Mouse (Mus musculus) liver, postnatal 0 days (tissue): Measurements from ENCODE around the gene Ntsr1. TPM values are rescaled to one million over a fixed set of nuclear protein-coding genes. Genes with fewer than 3 reads are reported as not detected.

Source experiments
- ATAC-seq: fragments of 200-750 bp; cut with Nextera tagmentation; 2 replicates; pipeline ENCODE4 v1.8.0; 2017; ENCODE audit warnings: mild to moderate bottlenecking, moderate library complexity
- DNase-seq: peaks from one replicate; pipeline ENCODE4 v3.0.0-alpha.2; 2016
- H3K27ac ChIP-seq: fragments of 300-500 bp; sonication (generic); 2 replicates; pipeline ENCODE4 v1.5.1; 2014; ENCODE audit warnings: antibody characterized with exemption, moderate library complexity, mild to moderate bottlenecking, low read depth
- H3K27me3 ChIP-seq: fragments of 300-500 bp; sonication (generic); 2 replicates; pipeline ENCODE4 v1.6.1; 2014; ENCODE audit warnings: low read length, control low read depth, mixed read lengths; ENCODE audit not compliant: insufficient read depth
- H3K36me3 ChIP-seq: fragments of 300-500 bp; sonication (generic); replicated peaks from 2 replicates; pipeline ENCODE4 v1.6.1; 2014; ENCODE audit warnings: mild to moderate bottlenecking, control low read depth, low read length, moderate library complexity, mixed read lengths; ENCODE audit not compliant: insufficient read depth
- H3K4me1 ChIP-seq: fragments of 300-500 bp; sonication (generic); 2 replicates; pipeline ENCODE4 v1.6.1; 2014; ENCODE audit warnings: antibody characterized with exemption, mild to moderate bottlenecking, control low read depth; ENCODE audit not compliant: insufficient read depth
- H3K4me2 ChIP-seq: fragments of 300-500 bp; sonication (generic); 2 replicates; pipeline ENCODE4 v1.6.1; 2014; ENCODE audit warnings: low read depth, mild to moderate bottlenecking, low read length, moderate library complexity, mixed read lengths
- H3K4me3 ChIP-seq: fragments of 300-500 bp; sonication (generic); 2 replicates; pipeline ENCODE4 v1.5.1; 2014; ENCODE audit warnings: low read depth, low read length
- H3K9ac ChIP-seq: fragments of 300-500 bp; sonication (generic); replicated peaks from 2 replicates; pipeline ENCODE4 v1.6.1; 2014; ENCODE audit warnings: mild to moderate bottlenecking, moderate library complexity
- H3K9me3 ChIP-seq: fragments of 300-500 bp; sonication (generic); 2 replicates; pipeline ENCODE4 v1.6.1; 2016; ENCODE audit warnings: mild to moderate bottlenecking, control low read depth, low read length, mixed read lengths
- CTCF ChIP-seq: sonication (generic); IDR thresholded peaks from 2 replicates; pipeline ENCODE4 v1.5.1; 2016; ENCODE audit warnings: antibody characterized with exemption, low read depth
- EP300 ChIP-seq: IDR thresholded peaks from 2 replicates; pipeline ENCODE4 v1.6.1; 2016; ENCODE audit warnings: antibody characterized with exemption, low read depth, mild to moderate bottlenecking
- WGBS: fragments of 180-500 bp; shearing (Covaris S2); extraction: QIAGEN DNeasy Blood & Tissue Kit; methylation state at CpG from one replicate; pipeline ENCODE4 v1.1.7; 2014; ENCODE audit not compliant: insufficient replicate concordance; 5-methylcytosine and 5-hydroxymethylcytosine counted together
- polyA plus RNA-seq: library from polyadenylated mRNA; unstranded; fragments of >200 nt; fragmentation: Nextera tagmentation; extraction: Ambion mirVana; gene quantifications from 2 replicates; pipeline ENCODE4 v1.2.1, GENCODE M21; 2015

Ntsr1 gene
- polyA plus RNA-seq, 1 experiment from 2014 or later: not detected

DNA sequence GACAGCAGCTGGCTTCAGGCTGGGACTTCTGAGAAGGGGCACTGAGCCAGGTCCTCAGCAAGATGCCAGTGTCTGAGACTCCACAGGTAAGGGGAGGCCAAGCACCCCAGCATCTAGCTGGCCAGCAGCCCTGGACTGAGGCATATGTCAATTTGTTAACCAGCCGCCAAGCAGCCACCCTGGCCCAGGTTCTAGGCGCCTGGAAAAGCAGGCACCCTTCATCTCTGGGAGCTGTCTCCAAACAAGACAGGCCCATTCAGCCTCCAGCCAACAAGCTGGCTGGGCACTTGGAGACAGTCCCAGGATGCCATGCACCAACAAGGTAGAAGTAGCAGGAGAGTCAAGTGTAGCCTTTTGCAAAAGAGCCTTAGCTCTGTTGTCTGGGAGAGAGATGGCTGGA is 43.9 kb downstream of the Ntsr1 start:
- H3K36me3 ChIP-seq: no peaks in the 10 kb centered on the region
- DNase-seq: no peak
- H3K4me2 ChIP-seq: no peak overlapping the region
- no peak overlapping the region for H3K9ac ChIP-seq
- no peak for TF ChIP-seq EP300
- TF ChIP-seq CTCF: no peak
- no peak overlapping the region for H3K4me3 ChIP-seq
- ATAC-seq: no peak
- WGBS: 71% methylated on average over 2 of the region's 2 CpGs
- H3K9me3 ChIP-seq: no peaks in the 10 kb centered on the region
- H3K27ac ChIP-seq: no peak overlapping the region
- H3K27me3 ChIP-seq: no peaks in the 10 kb centered on the region
- no peaks in the 10 kb centered on the region for H3K4me1 ChIP-seq

GRCm38 (mm10) chr2:180545046-180545445 is 45.3 kb downstream of the Ntsr1 start:
- Histone ChIP-seq H3K27me3 (no peaks in the 10 kb centered on the region), H3K27ac (no peak overlapping the region), H3K36me3 (no peaks in the 10 kb centered on the region), H3K9me3 (no peaks in the 10 kb centered on the region), H3K4me3 (no peak overlapping the region), H3K4me1 (no peaks in the 10 kb centered on the region), H3K9ac (no peak overlapping the region), H3K4me2 (no peak overlapping the region)
- ATAC-seq (no peak), DNase-seq (no peak)
- TF ChIP-seq EP300: no peak
- no peak for TF ChIP-seq CTCF
- 68% methylated on average over 18 of the region's 18 CpGs for WGBS

- Histone ChIP-seq H3K4me3 (no peak overlapping the region), H3K27ac (no peak overlapping the region), H3K27me3 (no peaks in the 10 kb centered on the region), H3K9me3 (no peaks in the 10 kb centered on the region), H3K4me2 (no peak overlapping the region), H3K36me3 (no peaks in the 10 kb centered on the region), H3K9ac (no peak overlapping the region), H3K4me1 (no peaks in the 10 kb centered on the region)
- DNase-seq (no peak), ATAC-seq (no peak)
- TF ChIP-seq EP300 (no peak), CTCF (no peak)
- WGBS: 41% methylated on average over 8 of the region's 8 CpGs
These were observed 47.8 kb downstream of the Ntsr1 start for GRCm38 (mm10) chr2:180547384-180548106.

- no peaks in the 10 kb centered on the region for H3K9me3 ChIP-seq
- no peak overlapping the region for H3K4me3 ChIP-seq
- WGBS: 79% methylated on average over 3 of the region's 3 CpGs
- H3K27ac ChIP-seq: no peak overlapping the region
- H3K27me3 ChIP-seq: no peaks in the 10 kb centered on the region
- no peak for TF ChIP-seq EP300
- no peak for TF ChIP-seq CTCF
- no peak for DNase-seq
- no peak overlapping the region for H3K9ac ChIP-seq
- ATAC-seq: no peak
- no peak overlapping the region for H3K4me2 ChIP-seq
- H3K36me3 ChIP-seq: no peaks in the 10 kb centered on the region
- H3K4me1 ChIP-seq: no peaks in the 10 kb centered on the region
These were observed 52.6 kb downstream of the Ntsr1 start for GRCm38 (mm10) chr2:180552340-180552739.

- H3K4me1 ChIP-seq: no peaks in the 10 kb centered on the region
- H3K9me3 ChIP-seq: no peaks in the 10 kb centered on the region
- no peaks in the 10 kb centered on the region for H3K27me3 ChIP-seq
- 43% methylated on average over 3 of the region's 3 CpGs for WGBS
- H3K27ac ChIP-seq: no peak overlapping the region
- no peak overlapping the region for H3K9ac ChIP-seq
- H3K36me3 ChIP-seq: no peaks in the 10 kb centered on the region
- no peak for TF ChIP-seq EP300
- TF ChIP-seq CTCF: 0 out of 2 replicates have a peak, but pooled peaks have one; percentile 3
- H3K4me2 ChIP-seq: no peak overlapping the region
- DNase-seq (no peak), ATAC-seq (no peak)
- H3K4me3 ChIP-seq: no peak overlapping the region
These were observed 55.4 kb downstream of the Ntsr1 start for GRCm38 (mm10) chr2:180555219-180555618.

GRCm38 (mm10) chr2:180556470-180556869 is 56.7 kb downstream of the Ntsr1 start:
- no peaks in the 10 kb centered on the region for H3K4me1 ChIP-seq
- WGBS: 37% methylated on average over 3 of the region's 3 CpGs
- H3K9me3 ChIP-seq: no peaks in the 10 kb centered on the region
- TF ChIP-seq CTCF (no peak), EP300 (no peak)
- H3K4me3 ChIP-seq: no peak overlapping the region
- H3K9ac ChIP-seq: no peak overlapping the region
- no peak overlapping the region for H3K27ac ChIP-seq
- ATAC-seq (no peak), DNase-seq (no peak)
- no peaks in the 10 kb centered on the region for H3K36me3 ChIP-seq
- no peaks in the 10 kb centered on the region for H3K27me3 ChIP-seq
- H3K4me2 ChIP-seq: no peak overlapping the region

GRCm38 (mm10) chr2:180560245-180560644 is 60.5 kb downstream of the Ntsr1 start:
- TF ChIP-seq CTCF (peak; percentile 67), EP300 (no peak)
- ATAC-seq: no peak
- no peaks in the 10 kb centered on the region for H3K36me3 ChIP-seq

More at GRCm38 (mm10) chr2:180560245-180560644, 60.5 kb downstream of the Ntsr1 start:
- DNase-seq: peak; percentile 40
- no peaks in the 10 kb centered on the region for H3K27me3 ChIP-seq
- 50% methylated on average over 5 of the region's 5 CpGs for WGBS
- no peaks in the 10 kb centered on the region for H3K4me1 ChIP-seq
- no peaks in the 10 kb centered on the region for H3K9me3 ChIP-seq
- no peak overlapping the region for H3K9ac ChIP-seq
- no peak overlapping the region for H3K4me3 ChIP-seq
- H3K27ac ChIP-seq: no peak overlapping the region
- no peak overlapping the region for H3K4me2 ChIP-seq
